Mouse (Mus musculus): ENCODE measurements around the gene Adh7.

The Adh7 gene

DNA sequence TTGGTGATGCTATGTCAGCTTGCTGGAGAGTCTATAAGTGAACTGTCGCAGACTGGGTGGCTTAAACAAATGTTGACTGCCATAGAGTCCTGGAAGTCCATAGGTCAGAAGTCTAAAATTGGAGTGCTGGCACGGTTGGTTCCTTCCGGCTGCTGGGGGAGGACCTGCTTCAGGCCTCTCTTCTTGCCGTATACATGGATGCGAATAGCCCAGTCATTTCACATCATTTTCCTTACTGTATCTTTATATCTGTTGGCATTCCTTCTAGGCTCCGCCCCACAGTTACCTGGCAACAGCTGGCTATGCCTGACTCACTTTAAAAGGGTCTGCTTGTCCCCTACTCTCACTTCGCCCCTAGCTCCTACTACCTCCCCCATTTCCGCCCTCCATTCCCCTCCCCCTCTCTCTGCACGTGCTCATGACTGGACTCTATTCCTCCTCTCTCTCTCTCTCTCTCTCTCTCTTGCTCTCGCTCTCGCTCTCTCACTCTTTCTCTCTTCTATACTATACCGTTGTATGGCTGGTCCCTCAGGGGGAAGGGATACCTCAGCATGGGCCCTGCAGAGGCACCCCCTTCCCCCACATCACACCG is 6.9 kb downstream of the Adh7 start:
- no peak for DNase-seq (ENCODE audit: low read depth)

DNA sequence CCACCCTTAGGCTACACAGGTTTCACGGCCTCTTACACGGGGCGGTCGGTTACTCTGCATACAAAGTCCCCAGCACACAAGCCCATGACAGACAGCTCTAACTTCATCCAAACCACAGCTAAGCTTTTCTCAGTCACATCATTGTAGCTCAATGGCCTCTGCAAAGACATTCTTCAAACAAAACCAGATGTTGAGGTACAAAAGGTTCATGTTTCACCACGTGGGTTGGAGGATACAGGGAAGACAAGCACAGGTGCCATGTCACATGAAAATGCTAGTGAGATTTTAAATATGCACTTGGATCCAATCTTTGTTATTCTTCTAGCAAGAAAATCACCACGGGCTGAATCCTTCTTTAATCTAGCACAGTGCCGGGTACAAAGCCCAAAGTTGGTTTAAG is 7.8 kb downstream of the Adh7 start:
- DNase-seq (ENCODE audit: low read depth) = no peak

DNA sequence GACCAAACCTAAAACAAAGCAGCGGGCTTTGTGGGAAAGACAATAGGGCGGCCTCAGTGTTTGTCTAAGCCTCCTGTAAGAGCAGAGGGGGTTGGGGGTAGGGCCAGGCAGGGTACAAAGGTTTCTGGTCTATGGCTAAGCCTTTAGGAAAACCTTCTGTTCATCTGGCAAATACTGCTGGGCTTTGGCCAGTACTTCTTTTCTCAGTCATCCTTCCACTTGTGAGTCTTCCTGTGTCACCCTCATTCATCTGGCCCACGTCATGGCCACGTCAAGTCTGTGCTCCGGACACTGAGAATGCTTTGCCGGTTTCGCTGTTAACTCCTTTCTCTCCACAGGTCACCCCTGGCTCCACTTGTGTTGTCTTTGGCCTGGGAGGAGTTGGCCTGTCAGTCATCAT is 8.3 kb downstream of the Adh7 start:
- no peak for DNase-seq (ENCODE audit: low read depth)

DNA sequence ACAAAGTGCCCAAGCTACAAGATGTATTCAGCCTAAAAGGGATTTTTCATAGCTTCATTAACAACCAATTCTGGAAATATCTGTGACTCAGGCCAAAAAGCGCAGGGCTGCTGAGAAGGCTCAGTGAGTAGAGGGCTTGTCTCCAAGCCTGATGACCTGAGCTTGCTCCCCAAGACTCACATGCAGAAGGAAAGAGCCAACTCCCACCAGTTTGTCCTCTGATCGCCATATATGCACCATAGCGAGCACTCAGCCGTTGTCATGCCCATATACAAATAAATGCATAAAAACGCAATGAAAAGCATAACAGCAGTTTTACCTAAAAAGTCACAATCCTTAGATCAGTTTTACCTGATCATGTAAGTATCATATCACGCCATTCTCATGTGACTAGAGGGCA is 8.9 kb downstream of the Adh7 start:
- no peak for DNase-seq (ENCODE audit: low read depth)

DNA sequence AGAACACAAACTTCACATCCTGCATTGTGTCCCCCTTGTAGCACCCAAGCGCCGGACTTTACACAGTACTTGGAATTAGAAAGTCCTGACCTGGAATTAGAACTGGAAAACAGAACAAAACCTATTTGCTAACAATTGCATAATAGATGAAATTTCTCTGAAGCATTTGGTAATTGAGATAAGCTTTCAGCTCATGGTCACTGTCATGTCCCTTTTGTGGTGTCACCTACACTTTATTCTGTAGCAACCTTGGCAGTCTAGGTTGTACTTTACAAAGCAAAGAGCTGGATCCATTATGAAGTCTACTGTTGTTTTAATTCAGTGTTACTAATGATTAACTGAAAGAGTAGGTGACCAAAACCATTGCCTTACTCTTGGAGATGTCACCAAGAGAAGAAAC is 9.5 kb downstream of the Adh7 start:
- DNase-seq (ENCODE audit: low read depth) = no peak

DNA sequence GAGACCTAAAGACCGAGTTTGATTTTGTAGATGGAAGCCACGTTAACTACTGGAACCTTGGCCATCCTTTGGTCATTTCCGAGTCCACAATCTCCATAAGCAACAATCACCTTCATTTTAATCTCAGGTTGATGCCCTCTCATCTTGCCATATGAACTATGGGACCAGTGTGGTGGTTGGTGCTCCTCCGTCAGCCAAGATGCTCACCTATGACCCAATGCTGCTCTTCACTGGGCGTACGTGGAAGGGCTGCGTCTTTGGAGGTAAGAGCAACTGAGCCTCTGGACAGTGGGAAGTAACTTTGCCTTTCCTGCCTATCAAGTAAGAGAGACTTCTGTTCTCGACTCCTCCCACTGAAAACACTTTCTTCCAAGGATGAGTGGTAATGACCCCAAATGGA is 10.2 kb downstream of the Adh7 start:
- no peak for DNase-seq (ENCODE audit: low read depth)

DNA sequence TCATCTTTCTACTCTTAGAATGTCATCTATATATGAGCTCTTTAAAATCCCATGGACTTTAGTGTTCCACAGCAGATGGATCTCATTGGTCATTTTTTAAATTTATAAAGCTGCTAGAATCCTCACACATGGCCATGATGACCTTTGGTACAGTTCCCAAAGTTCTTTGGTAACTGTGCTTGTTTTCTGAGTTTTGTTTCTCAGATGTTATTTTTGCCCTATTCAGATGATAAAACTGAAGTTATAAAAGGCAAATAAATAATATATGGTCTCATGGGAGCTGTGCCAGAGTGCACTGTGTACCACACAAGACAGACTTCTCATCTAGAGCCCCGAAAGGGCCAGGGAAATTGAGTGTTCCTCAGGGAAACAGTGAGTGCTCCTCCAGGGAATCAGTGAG is 11.9 kb downstream of the Adh7 start:
- no peak for DNase-seq (ENCODE audit: low read depth)

DNA sequence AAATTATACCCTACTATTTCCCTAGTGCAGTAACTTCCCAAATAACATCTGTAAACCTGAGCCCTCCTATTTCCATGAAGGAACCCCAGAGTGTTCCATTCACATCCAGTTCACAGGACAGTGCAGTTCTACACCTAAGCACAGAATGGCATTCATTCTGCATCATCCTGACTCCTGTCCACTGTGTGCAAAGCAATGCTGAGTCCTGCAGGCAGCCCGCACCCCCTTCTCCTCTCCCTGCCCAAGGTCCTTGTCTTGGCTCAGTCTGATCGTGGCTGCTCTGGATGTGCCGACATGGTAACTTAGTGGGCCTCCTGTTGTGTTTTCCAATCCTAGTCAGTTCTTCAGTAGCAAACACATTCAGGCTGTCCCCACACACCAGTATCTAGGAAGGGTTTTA is 12.7 kb downstream of the Adh7 start:
- no peak for DNase-seq (ENCODE audit: low read depth)

DNA sequence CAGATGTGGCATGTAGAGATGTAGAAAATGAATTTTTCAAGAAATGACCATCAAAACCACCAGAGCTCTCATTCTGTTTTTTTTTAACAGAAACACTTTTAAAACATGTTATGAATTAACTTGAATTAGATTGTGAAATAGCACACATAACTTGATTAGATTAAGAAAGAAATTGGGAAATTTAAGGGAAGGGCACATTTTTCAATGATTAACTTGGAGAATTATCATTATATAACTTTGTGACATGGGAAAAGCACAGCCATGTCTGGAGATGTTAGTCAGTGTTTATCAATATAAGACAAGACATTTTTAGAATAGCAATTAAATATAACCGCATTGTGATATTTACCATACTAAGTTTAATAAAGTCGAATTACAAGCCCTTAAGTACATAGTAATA is 14.0 kb downstream of the Adh7 start:
- no peak for DNase-seq (ENCODE audit: low read depth)

DNA sequence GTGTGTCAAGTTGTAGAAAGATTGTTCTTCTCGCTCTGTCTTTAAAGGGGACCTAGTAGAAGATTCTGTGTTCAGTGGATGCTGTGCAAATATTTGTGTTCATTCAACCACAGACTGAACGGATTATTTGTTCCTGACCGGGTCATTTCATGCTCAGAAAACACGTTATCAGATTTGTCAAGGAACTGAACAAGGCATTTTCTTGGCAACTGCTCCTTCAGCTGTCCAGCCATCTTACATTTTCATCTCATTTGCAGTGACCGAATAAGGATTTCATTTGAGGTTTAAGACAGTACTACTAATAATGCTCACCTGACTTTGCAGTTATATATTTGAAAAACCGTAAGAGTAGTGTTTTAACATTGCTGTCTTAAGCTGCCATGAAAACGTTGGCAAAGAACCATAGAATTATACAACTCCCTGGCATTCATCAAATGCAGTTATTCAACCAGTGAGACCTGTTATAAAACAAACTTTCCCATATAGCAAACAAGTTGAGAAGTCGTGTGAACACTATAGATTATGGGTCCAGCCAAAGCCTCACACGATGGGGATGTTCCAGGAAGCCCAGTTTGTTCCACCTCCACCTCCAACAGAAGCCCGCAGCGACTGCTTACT is 19.1 kb downstream of the Adh7 start:
- no peak for DNase-seq (ENCODE audit: low read depth)

DNA sequence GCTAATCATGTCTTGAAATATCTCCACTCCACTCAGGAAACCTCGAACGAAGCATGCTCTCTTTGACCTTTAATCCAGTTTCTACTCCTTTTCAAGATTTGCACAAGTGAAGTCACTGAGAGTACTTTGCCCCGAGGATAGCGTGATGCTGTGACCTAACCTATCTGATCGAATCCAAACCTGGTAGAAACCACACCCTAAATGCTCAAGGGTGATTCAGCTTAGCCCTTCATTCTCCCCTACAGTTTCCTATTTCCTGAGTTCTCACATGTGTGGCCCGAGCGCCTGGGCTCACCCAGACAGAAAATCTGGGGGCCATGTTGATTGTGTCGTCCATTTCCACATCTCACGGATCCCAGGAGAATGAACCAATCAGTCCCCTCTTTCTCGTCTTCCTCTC is 20.5 kb downstream of the Adh7 start:
- DNase-seq (ENCODE audit: low read depth) = no peak

DNA sequence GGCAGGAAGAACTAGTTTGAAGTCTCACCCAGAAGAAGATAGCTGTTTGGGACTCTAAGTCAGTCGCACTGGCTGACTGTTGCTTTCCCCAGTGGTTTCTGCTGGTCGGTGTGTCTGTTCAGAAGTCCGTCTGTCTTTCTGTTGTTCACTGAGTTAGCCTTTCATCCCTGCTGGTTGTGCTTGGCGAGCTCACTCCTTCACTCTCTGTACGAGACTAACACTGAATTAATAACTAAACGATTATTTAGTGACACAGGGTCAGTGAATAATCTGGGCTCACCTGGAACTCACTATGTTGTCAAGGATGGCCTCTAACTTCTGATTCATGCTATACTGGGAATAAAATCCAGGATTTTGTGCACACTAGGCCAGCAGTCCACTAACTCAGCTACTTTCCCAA is 21.9 kb downstream of the Adh7 start:
- no peak for DNase-seq (ENCODE audit: low read depth)

DNA sequence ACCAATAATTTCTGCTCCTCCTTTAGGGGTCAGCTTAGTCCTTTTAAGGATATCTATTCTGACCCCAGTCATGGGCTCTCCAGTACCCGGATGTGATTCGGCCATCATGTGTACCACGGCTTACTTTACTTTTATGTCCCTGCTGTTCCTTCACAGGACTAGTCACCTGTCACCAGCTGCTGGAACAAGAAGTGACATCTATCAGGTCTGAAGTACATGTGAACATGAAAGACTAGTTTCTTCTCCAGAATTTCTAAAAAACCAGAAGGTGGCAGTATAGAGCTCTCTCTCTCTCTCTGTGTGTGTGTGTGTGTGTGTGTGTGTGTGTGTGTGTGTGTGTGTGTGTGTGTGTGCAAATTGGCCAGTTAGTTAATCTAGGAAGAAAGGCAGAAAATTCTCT is 22.9 kb downstream of the Adh7 start:
- no peak for DNase-seq (ENCODE audit: low read depth)

DNA sequence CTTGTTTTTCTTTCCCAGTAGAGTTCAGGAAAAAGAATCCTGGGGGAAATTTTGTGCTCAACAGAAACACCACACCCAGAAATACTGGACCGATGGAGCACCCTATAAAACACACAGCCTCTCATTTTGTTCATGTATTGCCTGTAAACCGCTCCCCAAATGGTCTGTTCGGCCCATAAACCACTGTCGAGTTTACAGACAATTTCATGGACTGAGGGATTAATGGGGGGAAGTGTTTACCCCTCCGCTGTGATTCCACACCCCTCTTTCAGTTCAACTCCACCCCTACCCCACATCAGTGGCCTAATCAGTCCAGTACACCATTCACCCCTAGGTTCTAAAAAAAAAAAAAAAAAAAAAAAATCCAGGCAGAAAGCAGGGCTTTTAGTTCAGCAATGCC is 23.4 kb downstream of the Adh7 start:
- DNase-seq (ENCODE audit: low read depth) = no peak

DNA sequence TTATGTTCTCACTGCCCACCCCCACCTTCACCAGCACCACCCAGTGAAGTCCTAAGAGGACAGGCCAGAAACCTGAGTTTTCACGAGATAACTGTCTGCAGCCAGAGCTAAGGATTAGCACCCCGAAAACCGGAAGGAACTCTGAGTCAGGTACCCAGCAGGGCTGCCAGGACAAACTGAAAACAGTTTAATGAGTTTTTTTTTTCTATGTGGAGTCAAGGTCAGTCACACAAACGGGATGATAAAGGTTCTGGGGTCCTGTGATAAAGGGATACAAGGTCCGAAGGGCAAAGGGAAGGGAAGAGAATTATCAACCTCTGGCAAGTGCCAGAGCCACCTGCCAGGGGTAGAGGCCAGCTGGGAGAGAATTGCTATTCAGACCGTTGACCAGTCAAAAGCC is 23.8 kb downstream of the Adh7 start:
- DNase-seq (ENCODE audit: low read depth) = no peak

DNA sequence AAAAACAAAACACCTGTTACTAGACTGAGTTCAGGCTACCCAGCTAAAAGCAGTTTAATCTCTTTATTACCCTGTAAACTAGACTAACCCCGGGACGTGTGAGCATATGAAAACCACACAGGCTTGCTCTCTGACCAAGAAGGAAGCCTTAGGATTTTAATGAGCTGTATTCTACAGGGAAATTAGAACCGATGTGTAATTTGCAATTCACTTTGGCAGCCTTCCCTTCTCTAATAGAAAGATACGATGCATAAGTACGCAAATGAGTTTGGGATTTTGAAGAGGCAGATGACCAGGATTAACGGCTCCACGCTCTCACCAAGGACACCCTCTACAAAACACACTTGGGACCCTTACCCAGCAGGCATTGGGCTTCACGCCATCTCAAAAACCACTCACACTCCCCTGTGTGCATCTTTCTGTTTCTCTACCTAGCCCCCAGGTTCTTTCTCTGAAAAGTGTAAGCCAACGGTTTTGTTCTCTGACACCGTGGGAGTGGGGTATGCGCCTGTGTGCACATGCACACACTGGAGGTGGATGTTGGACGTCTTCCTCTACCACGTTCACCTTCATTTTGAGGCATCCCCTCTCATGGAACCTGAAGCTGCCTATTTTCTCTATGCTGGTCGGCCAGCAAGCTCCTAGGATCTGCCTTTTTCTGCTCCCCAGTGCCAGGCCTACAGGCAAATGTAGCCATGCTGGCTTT is 24.6 kb downstream of the Adh7 start:
- DNase-seq (ENCODE audit: low read depth) = no peak

DNA sequence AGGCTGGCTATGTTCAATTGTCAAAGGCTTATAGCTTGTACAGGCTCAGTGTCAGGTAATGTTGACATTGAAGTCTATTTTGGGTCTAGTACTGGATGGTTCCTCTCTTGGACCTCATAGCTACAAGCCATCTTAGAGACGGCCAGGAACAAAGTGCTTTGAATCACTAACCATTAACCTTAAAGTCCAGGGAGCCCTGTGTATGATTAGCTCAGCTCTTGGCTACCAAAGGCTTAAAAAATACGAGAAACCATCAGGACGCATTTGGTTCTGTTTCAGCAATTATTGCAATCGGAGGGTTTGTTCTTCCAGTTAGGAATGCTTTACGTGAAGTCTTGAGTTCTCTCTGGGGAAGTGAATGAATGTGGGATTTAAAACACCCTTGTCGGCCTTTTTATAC is 25.4 kb downstream of the Adh7 start:
- DNase-seq (ENCODE audit: low read depth) = no peak

DNA sequence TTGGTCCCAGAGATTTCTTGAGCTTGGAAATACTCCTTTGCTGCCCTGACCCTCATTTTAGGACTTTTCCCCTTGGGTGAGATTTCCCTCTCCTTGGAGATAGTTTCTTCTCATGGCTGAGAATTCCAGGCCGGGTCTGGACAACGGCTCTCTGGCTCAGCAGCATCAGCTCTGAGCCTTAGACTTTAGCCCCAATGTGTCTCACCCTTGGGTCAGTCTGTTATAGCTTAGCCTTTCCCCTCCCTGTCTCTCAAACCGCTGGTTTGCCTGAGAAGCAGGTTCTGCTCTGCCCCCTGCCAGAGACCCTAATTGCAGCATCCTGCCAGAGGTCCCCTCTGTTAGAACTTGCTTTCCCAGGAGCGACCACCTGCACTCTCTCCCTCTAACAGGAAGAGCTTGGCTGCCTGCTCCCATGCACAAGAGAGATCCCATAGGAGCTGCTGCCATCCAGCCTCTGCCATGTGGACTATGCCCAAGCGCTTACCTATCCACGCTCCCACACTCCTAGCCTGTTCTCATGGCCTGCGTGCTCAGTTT is 26.8 kb downstream of the Adh7 start:
- no peak for DNase-seq (ENCODE audit: low read depth)

DNA sequence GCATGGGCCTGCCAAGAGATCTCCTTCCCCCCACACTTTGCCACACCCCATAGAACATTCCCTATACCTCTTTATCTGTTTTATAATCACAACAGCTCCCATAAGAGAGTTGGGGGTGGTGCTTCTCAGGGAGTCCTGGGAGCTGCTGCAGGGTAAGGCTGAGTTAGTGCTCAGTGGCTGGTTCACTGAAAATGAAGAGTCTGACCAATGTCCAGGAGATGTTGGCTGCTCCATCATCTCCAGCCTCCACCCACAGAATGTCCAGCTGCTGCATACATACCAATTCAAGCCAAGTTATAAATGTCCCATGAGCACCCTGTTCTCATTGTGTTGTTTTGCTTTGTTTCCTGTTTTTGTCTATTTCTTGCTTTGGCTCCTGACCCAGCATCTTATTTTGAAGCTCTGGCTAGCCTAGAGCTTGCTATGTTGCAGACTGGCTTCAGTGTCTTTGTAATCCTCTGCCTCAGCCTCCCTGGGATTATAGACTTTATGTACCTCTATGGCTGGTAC is 29.0 kb downstream of the Adh7 start:
- no peak for DNase-seq (ENCODE audit: low read depth)

DNA sequence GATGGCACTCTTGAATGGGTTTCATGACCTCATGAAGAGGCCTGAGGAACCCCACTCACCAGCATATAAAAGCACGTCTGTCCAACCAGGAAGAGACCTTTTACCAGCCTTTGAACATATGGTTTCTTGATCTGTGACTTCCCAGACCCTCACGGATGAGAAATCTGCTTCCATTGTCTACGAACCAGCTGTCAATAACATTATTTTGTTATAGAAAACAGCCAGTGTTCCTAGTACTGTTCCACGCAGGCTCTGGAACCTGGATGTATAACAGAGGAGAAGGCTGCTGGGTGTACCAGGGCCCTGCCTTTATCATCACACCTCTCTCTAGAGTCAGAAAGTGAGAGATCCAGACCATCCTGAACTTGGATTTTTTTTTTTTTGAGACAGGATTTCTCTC is 29.7 kb downstream of the Adh7 start:
- DNase-seq (ENCODE audit: low read depth) = no peak

DNA sequence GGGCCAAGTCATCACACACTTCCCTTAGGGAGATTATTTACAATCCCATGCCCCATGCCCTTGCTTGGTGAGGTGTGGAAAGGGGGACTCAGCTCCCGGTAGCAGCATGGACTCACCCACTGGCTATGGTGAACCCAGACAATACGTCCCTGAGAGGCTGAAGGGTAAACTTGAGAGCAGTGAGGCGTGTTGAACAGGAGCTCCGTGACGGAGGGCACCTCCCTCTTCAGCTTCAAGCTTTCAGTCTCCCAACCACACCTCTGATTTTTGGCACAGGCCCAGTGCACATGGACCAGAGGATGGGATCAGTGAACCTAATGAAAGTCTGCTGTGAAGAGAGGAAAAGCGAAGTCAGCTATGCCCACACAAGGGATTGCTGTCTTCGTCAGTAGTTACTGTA is 30.5 kb downstream of the Adh7 start:
- DNase-seq (ENCODE audit: low read depth) = no peak

DNA sequence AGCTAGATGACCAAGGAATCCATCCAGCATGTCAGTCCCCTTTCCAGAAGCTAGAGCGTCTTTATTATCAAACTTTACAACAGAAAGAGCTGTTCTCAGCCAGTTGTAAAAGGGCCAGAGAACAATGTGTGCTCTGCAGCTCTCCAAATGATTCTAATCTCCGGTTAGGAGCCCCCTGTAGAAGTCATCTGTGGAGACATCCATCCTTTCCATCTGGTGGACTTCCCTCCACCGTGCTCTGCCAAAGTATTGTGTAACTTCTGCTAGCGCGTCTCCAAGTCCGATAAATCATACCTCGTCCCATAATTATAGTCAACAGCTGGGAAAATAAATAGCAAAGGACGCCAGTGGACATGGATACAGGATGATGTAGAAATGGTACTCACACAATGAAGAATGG is 31.2 kb downstream of the Adh7 start:
- no peak for DNase-seq (ENCODE audit: low read depth)

DNA sequence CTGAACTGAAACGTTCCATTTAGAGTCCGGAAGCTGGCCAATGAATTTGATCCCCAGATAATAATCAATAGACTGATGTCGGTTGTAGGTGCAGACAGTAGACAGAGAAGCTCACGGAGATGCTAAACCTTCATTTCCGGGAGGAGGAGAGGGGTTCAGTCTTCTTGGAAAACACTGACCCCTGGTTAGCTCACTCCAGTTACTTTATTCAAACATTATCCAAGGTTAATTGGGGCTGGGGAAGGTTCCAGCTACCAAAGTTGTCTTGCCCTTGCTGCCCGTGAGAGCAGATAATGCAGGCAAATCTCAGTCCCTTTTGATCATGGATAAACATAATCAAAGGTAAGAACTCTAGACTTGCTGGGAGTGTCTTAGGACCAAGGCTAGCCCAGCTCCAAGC is 33.6 kb downstream of the Adh7 start:
- DNase-seq (ENCODE audit: low read depth) = no peak

DNA sequence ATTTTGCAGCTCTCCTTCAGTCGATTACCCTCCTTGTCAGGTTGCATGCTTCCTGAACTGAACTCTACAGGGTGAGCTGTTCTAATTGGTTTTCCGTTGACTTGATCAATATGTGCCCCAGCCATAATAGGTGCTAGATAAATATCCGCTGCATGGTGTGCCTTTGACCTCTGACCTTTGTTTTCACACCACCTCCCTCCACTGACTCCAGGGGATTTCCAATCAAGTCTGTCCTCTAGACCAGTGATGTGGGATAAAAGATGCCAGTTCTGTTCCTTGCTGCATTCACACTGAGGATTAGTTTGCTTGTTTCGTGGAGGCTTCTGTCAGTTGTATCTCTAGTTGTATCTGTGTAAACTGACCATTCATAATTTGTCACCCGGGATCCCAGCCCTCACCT is 36.6 kb downstream of the Adh7 start:
- DNase-seq (ENCODE audit: low read depth) = no peak

Data from fibroblast of lung, adult 2 months (primary cell).